Mouse (Mus musculus) C2C12 (cell line): ENCODE measurements around the gene Hspb9.

Source experiments
- CTCF ChIP-seq: IDR thresholded peaks from one replicate; pipeline ENCODE4 v1.5.1; 2011; ENCODE audit not compliant: control insufficient read depth, insufficient read depth, insufficient read length
- USF1 ChIP-seq: IDR thresholded peaks from one replicate; pipeline ENCODE4 v1.6.1; 2011; ENCODE audit warnings: low read depth, mild to moderate bottlenecking, control low read depth, moderate library complexity

DNA sequence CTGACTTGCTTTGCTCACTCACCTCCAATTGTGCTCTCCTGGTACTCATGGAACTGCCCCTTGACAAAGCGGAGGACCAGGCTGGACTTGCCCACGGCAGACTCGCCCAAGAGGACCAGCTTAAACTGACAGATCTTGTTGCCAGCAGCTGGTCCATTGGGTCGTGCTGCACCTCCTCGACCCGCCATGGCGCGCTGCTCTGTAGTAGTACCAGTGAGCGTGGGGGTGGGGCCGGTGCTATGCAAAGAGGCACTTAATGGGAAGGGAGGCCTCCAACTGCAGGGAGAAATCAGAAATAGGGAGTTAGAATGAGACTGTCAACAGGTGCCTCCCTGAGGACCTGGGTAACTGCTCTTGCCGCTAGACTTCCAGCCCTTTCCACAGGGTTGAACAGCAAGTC is 6.2 kb downstream of the Hspb9 start:
- TF ChIP-seq CTCF (no peak), USF1 (no peak)
